Mouse (Mus musculus) liver, adult 2 months (tissue): ENCODE measurements around the gene 1700011L22Rik. TPM values are rescaled to one million over a fixed set of nuclear protein-coding genes. Genes with fewer than 3 reads are reported as not detected.

Experiments used
- DNase-seq: peaks from one replicate; pipeline ENCODE4 v3.0.0-alpha.2; 2011; ENCODE audit warnings: low read depth, low spot score; ENCODE audit errors: extremely low read depth
- H3K27ac ChIP-seq: fragments of 200-500 bp; replicated peaks from 2 replicates; pipeline ENCODE4 v1.5.1; 2012; ENCODE audit warnings: low read depth, mild to moderate bottlenecking, control low read depth, inconsistent platforms, low read length; ENCODE audit not compliant: insufficient read depth
- H3K27me3 ChIP-seq: fragments of 200-500 bp; 2 replicates; pipeline ENCODE4 v1.6.1; 2012; ENCODE audit warnings: mild to moderate bottlenecking, moderate library complexity, low read length, inconsistent platforms; ENCODE audit not compliant: control insufficient read depth, insufficient read depth
- H3K36me3 ChIP-seq: fragments of 200-500 bp; 2 replicates; pipeline ENCODE4 v1.6.1; 2012; ENCODE audit warnings: low read length, inconsistent platforms; ENCODE audit not compliant: control insufficient read depth, insufficient read depth
- H3K4me1 ChIP-seq: fragments of 200-500 bp; 2 replicates; pipeline ENCODE4 v1.6.1; 2011; ENCODE audit warnings: low read length; ENCODE audit not compliant: control insufficient read depth, insufficient read depth
- H3K4me3 ChIP-seq: fragments of 200-500 bp; 2 replicates; pipeline ENCODE4 v1.5.1; 2011; ENCODE audit warnings: low read depth, mild to moderate bottlenecking, control low read depth, low read length, moderate library complexity; ENCODE audit not compliant: insufficient read depth
- H3K79me2 ChIP-seq: fragments of 200-500 bp; 2 replicates; pipeline ENCODE4 v1.6.1; 2012; ENCODE audit warnings: inconsistent platforms, mild to moderate bottlenecking, low read length, moderate library complexity; ENCODE audit not compliant: control insufficient read depth, insufficient read depth
- H3K9ac ChIP-seq: fragments of 200-500 bp; 2 replicates; pipeline ENCODE4 v1.6.1; 2012; ENCODE audit warnings: low read depth, mild to moderate bottlenecking, control low read depth, inconsistent platforms, low read length
- CTCF ChIP-seq: fragments of 200-500 bp; IDR thresholded peaks from 2 replicates; pipeline ENCODE4 v1.5.1; 2011; ENCODE audit warnings: low read depth, low read length, control low read depth
- POLR2A ChIP-seq: fragments of 200-500 bp; IDR thresholded peaks from 2 replicates; pipeline ENCODE4 v1.6.1; 2011; ENCODE audit warnings: low read length, control low read depth; ENCODE audit not compliant: insufficient read depth; ENCODE audit errors: extremely low read depth
- WGBS: fragments of 180-500 bp; shearing (Covaris S2); methylation state at CpG from one replicate; pipeline ENCODE4 v1.1.7; 2018; 5-methylcytosine and 5-hydroxymethylcytosine counted together
- polyA plus RNA-seq: library from polyadenylated mRNA; depleted of rRNA; stranded (reverse); fragments of >200 nt; gene quantifications from 2 replicates; pipeline ENCODE4 v1.2.3, GENCODE M21; 2012; rRNA removed
- total RNA-seq: library from RNA; depleted of rRNA; stranded (reverse); fragments of >200 nt; gene quantifications from 2 replicates; pipeline ENCODE4 v1.2.3, GENCODE M21; 2014; rRNA removed

Gene 1700011L22Rik
- total RNA-seq (not detected in 2 replicates), polyA plus RNA-seq (not detected in 2 replicates)

- WGBS: 96% methylated on average over 6 of the region's 6 CpGs
- Histone ChIP-seq H3K9ac (no peak within 1 kb of the TSS), H3K27ac (no peak within 1 kb of the TSS), H3K79me2 (no peaks in the 10 kb centered on the region), H3K4me3 (no peak within 1 kb of the TSS), H3K36me3 (no peaks in the 10 kb centered on the region), H3K4me1 (no peaks in the 10 kb centered on the region), H3K27me3 (no peaks in the 10 kb centered on the region)
- no peak for DNase-seq
- TF ChIP-seq POLR2A (no peak), CTCF (no peak)
Observed at GRCm38 (mm10) chr8:79248470-79248869, at the start of gene 1700011L22Rik. 1700011L22Rik (minus strand) TSS chr8:79248570.

DNA sequence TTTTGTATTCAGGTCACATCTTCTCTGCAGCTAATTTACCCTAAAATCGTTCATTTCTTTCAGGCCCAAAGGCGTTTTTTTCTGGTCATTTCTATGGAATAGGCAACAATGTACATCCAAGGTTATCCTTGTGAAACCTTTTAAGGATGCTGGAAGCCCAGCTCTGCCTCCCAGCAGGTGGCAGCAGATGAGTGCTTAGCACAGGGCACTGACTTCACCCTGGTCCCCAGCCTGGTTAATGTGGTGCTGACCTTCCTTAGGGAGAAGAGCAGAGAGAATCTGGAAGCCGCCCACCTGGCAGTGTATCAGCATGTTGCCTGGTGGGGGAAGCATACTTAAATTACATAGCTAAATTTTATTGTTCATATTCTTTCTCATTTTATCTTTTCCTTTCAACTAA is 49.4 kb upstream of the 1700011L22Rik start:
- 46% methylated on average over 3 of the region's 3 CpGs for WGBS
- Histone ChIP-seq H3K36me3 (no peaks in the 10 kb centered on the region), H3K9ac (no peak overlapping the region), H3K27ac (no peak overlapping the region), H3K4me3 (no peak overlapping the region), H3K4me1 (peaks cover 5% of the 10 kb centered on the region; the same call in 1 of the 2 replicates), H3K79me2 (peaks cover 6% of the 10 kb centered on the region; the same call in 1 of the 2 replicates), H3K27me3 (no peaks in the 10 kb centered on the region)
- TF ChIP-seq POLR2A (no peak), CTCF (peak; percentile 95)
- DNase-seq: peak; percentile 41

DNA sequence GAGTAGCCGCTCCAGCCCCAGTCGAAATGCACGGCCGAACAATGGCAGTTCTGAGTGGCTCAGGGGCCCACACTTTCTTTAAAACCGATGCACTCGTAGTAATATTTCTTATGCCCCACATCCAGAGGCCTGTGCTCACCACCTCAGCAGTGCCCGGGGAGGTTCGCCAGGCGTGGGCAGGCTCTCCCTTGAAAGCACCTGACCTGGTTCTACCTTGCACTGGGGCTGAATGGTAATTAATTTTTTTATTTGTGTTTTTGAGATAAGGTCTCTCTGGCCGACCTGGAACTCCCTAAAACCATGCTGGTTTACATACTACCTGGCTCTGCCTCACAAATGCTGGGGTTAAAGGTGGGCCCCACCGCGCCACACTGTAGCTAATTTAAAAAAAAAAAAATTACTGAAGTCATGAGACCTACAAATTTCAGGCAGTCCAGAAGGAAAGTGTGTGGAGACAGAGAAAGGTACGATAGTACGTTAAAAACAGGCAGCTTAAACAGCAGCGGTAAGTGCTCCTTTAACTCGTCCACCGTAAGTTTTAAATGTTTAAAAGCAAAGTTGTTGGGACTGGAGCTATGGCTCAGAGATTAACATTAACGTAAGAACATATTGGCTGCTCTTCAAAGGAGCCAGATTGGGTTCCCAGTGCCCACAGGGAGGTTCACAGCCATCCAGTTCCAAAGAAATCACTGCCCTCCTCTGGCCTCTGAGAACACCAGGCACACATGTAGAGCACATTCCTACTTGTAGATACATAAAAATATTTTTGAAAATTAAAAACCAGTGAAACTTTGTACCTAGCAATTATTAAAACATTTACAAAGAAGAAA is 47.1 kb upstream of the 1700011L22Rik start:
- peaks cover 5% of the 10 kb centered on the region; the same call in 1 of the 2 replicates for H3K4me1 ChIP-seq
- peak; percentile 53 for DNase-seq
- H3K27ac ChIP-seq: peak overlapping the region; percentile 72
- H3K9ac ChIP-seq: peak overlapping the region; percentile 88
- H3K79me2 ChIP-seq: peaks cover 14% of the 10 kb centered on the region; the same call in 1 of the 2 replicates
- no peaks in the 10 kb centered on the region for H3K36me3 ChIP-seq
- 9% methylated on average over 18 of the region's 18 CpGs for WGBS
- H3K27me3 ChIP-seq: no peaks in the 10 kb centered on the region
- TF ChIP-seq POLR2A (no peak), CTCF (no peak)
- peak overlapping the region; percentile 76 for H3K4me3 ChIP-seq

- no peaks in the 10 kb centered on the region for H3K27me3 ChIP-seq
- peak within 1 kb of the TSS; percentile 97 for H3K4me3 ChIP-seq
- H3K79me2 ChIP-seq: peaks cover 14% of the 10 kb centered on the region; the same call in 1 of the 2 replicates
- H3K4me1 ChIP-seq: peaks cover 5% of the 10 kb centered on the region; the same call in 1 of the 2 replicates
- peak; percentile 80 for TF ChIP-seq POLR2A
- TF ChIP-seq CTCF: peak; percentile 54
- WGBS: 1% methylated on average over 72 of the region's 74 CpGs
- H3K27ac ChIP-seq: peak within 1 kb of the TSS; percentile 99
- H3K9ac ChIP-seq: peak within 1 kb of the TSS; percentile 92
- peak; percentile 79 for DNase-seq
- no peaks in the 10 kb centered on the region for H3K36me3 ChIP-seq
Observed at GRCm38 (mm10) chr8:79294610-79295275, 46.4 kb upstream of the 1700011L22Rik start, which contains the start of gene Mmaa. Mmaa (minus strand) TSS chr8:79294937.

- WGBS: 39% methylated on average over 3 of the region's 3 CpGs
- peak; percentile 51 for DNase-seq
- Histone ChIP-seq H3K4me3 (peak overlapping the region; percentile 97; the same call in 1 of the 2 replicates), H3K4me1 (peaks cover 5% of the 10 kb centered on the region; the same call in 1 of the 2 replicates), H3K9ac (no peak overlapping the region), H3K36me3 (no peaks in the 10 kb centered on the region), H3K79me2 (peaks cover 14% of the 10 kb centered on the region; the same call in 1 of the 2 replicates), H3K27ac (no peak overlapping the region), H3K27me3 (no peaks in the 10 kb centered on the region)
- TF ChIP-seq CTCF: no peak
Observed at GRCm38 (mm10) chr8:79293841-79294240, 45.5 kb upstream of the 1700011L22Rik start.
